Mouse (Mus musculus): Measurements from ENCODE around the gene Exosc2. TPM values are rescaled to one million over a fixed set of nuclear protein-coding genes. Genes with fewer than 3 reads are reported as not detected.

The Exosc2 gene
- polyA plus RNA-seq (2012; rRNA removed) (43.4 and 49.7 TPM in 2 replicates), polyA plus RNA-seq (2014; fragmentation: Nextera tagmentation; extraction: Ambion mirVana) (46.6 and 47.6 TPM in 2 replicates)

DNA sequence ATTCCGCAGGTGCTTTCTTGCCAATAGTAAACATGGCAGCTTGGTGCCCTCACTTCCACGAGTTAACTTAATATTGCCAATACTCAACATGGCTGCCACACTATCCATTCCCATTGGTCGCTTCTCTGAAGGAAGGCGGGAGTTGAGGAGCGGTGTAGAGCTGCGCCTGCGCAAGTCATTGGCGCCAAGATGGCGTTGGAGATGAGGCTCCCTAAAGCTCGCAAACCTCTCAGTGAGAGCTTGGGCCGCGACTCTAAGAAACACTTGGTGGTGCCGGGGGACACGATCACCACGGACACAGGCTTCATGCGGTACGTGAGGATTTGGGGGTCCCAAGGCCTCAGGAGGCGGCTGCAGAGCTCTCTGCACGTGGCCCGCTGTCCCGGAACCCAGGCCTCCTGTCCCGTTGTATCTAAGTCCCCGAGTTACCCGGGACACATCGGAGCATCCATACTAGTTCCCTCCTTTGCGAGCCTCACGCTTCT lies at the start of gene Exosc2:
Exosc2 (plus strand) TSS at position 165 of the 485 bp plus-strand sequence.
- peak; percentile 89; the same call in 1 of the 2 replicates for TF ChIP-seq POLR2A (IDR thresholded peaks at IDR 0.05; ENCODE audit: borderline replicate concordance, extremely low read depth, insufficient read depth, insufficient read length)
- Histone ChIP-seq H3K27ac (replicated peaks; ENCODE audit: low read depth, low read length) (peak within 1 kb of the TSS; percentile 81), H3K4me1 (ENCODE audit: control insufficient read depth, insufficient read depth, low read length) (peaks cover 8% of the 10 kb centered on the region; the same call in 1 of the 2 replicates), H3K9ac (ENCODE audit: low read depth, low read length, severe bottlenecking) (peak within 1 kb of the TSS; percentile 82), H3K9me3 (ENCODE audit: control insufficient read depth, low read length) (no peaks in the 10 kb centered on the region), H3K4me3 (replicated peaks; ENCODE audit: low read length) (peak within 1 kb of the TSS; percentile 77), H3K36me3 (ENCODE audit: control insufficient read depth, insufficient read depth, low read length) (peaks cover 32% of the 10 kb centered on the region), H3K4me2 (replicated peaks; ENCODE audit: low read depth, low read length, severe bottlenecking) (peak within 1 kb of the TSS; percentile 82), H3K27me3 (ENCODE audit: control insufficient read depth, insufficient read depth, low read length) (no peaks in the 10 kb centered on the region)
- DNase-seq (ENCODE audit: low spot score) = peak; percentile 98
- WGBS = 0% methylated on average over 27 of the region's 27 CpGs
- peak; percentile 99 for ATAC-seq (ENCODE audit: low FRiP score, low read depth)

DNA sequence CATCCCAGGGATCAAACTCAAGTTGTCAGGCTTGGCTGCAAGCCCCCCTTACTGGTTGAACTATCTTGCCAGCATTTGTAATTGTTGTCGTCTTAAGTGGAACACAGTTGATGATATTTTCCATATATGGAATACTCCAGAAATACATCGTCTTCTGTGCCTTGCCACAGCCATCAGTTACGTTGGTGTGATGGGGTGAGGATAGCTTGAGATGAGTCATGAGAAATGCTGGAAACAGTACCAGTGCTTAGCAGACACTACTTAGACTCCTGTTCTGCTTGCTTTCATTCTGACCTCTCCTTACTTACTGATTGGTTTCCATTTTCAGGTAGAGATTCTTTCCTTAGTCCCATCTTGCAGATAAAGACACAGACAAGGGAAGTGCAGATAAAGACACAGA lies 37.0 kb upstream of the Exosc2 start:
- DNase-seq (ENCODE audit: low spot score) (no peak), ATAC-seq (ENCODE audit: low FRiP score, low read depth) (no peak)
- Histone ChIP-seq H3K9me3 (ENCODE audit: control insufficient read depth, low read length) (no peaks in the 10 kb centered on the region), H3K4me3 (replicated peaks; ENCODE audit: low read length) (no peak overlapping the region), H3K9ac (ENCODE audit: low read depth, low read length, severe bottlenecking) (no peak overlapping the region), H3K27me3 (ENCODE audit: control insufficient read depth, insufficient read depth, low read length) (peaks cover 59% of the 10 kb centered on the region), H3K4me2 (replicated peaks; ENCODE audit: low read depth, low read length, severe bottlenecking) (no peak overlapping the region), H3K36me3 (ENCODE audit: control insufficient read depth, insufficient read depth, low read length) (no peaks in the 10 kb centered on the region), H3K4me1 (ENCODE audit: control insufficient read depth, insufficient read depth, low read length) (peaks cover 15% of the 10 kb centered on the region), H3K27ac (replicated peaks; ENCODE audit: low read depth, low read length) (no peak overlapping the region)
- no peak for TF ChIP-seq POLR2A (IDR thresholded peaks at IDR 0.05; ENCODE audit: borderline replicate concordance, extremely low read depth, insufficient read depth, insufficient read length)
- 58% methylated on average over 3 of the region's 3 CpGs for WGBS

DNA sequence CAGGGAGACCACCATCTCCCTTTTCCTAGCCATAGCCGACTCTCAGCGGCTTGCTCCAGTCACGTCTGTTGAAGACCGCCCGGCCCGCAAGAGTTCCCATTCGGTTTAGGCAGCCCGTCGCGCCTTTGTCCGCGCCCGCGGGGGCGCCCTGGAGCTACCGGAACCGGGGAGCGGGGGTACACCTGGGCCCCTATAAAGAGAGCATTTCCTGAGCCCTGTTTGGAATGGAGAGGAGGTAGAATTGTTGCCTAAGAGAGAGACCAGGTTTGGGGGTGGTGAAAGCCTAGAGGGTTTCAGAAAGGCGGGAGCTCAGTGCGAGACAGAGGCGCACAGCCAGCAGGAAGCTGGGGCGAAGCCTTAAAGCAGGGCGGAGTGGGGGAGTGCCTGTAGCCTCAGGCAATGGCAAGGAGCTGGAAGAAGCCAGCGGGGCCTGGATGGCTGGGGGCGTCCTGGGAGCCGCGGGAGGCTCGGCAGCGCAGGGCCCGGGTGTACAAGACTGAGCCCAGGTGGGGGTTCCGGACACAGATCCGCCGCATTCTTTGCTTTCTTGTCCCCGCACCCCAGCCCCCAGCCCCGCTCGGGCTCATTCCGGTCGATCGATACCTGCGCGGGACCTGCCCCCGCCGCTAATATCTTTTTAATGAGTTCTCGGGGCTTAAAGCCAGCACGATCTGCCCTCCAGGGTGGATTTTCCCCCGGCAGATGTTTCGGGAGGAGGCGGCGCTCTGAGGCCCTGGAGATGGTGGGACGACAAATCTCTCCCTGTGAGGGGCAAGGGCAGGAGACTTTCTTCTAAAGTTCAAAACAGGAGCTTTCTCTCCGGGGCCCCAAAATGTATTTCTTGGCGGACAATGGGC lies 35.0 kb upstream of the Exosc2 start:
- peak overlapping the region; percentile 36 for H3K4me2 ChIP-seq (replicated peaks; ENCODE audit: low read depth, low read length, severe bottlenecking)
- peaks cover 15% of the 10 kb centered on the region for H3K4me1 ChIP-seq (ENCODE audit: control insufficient read depth, insufficient read depth, low read length)
- peak overlapping the region; percentile 28; the same call in 1 of the 2 replicates for H3K9ac ChIP-seq (ENCODE audit: low read depth, low read length, severe bottlenecking)
- H3K36me3 ChIP-seq (ENCODE audit: control insufficient read depth, insufficient read depth, low read length) = no peaks in the 10 kb centered on the region
- no peak for TF ChIP-seq POLR2A (IDR thresholded peaks at IDR 0.05; ENCODE audit: borderline replicate concordance, extremely low read depth, insufficient read depth, insufficient read length)
- no peaks in the 10 kb centered on the region for H3K9me3 ChIP-seq (ENCODE audit: control insufficient read depth, low read length)
- H3K4me3 ChIP-seq (replicated peaks; ENCODE audit: low read length) = peak overlapping the region; percentile 27
- DNase-seq (ENCODE audit: low spot score) (no peak), ATAC-seq (ENCODE audit: low FRiP score, low read depth) (no peak)
- WGBS = under 1% methylated on average over 41 of the region's 52 CpGs
- peaks cover 79% of the 10 kb centered on the region for H3K27me3 ChIP-seq (ENCODE audit: control insufficient read depth, insufficient read depth, low read length)
- H3K27ac ChIP-seq (replicated peaks; ENCODE audit: low read depth, low read length) = no peak overlapping the region

DNA sequence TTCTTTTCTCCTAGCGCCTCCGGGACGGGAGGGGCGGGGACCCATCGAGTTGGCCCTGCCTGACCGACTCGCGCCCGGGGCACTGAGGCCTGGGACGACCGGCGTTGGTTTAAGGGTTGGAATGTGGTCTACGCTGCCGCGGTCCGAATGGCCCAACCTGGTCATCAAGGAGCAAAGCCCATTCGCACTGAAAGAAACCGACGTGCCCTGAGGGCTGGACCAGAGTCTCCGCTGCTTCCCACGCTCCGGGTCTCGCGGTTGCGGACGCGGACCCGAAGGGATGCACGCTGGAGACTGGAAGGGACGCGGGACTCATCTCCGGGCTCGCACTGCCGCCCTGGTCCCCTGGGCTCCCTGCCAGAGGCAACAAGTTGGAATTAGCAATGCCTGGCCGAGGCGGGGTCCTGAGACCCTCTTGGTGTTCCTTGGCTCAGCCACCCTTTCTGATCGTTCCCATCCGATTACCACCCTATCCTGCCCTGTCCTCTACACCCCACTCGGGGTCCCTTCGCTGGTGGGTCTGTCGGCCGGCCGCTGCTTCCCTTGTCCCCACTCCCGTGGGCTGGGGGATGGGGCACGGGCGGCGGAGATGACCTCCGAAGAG lies 34.3 kb upstream of the Exosc2 start:
- ATAC-seq (ENCODE audit: low FRiP score, low read depth) (no peak), DNase-seq (ENCODE audit: low spot score) (no peak)
- Histone ChIP-seq H3K4me3 (replicated peaks; ENCODE audit: low read length) (peak overlapping the region; percentile 27), H3K4me2 (replicated peaks; ENCODE audit: low read depth, low read length, severe bottlenecking) (peak overlapping the region; percentile 36), H3K27me3 (ENCODE audit: control insufficient read depth, insufficient read depth, low read length) (peaks cover 85% of the 10 kb centered on the region), H3K9ac (ENCODE audit: low read depth, low read length, severe bottlenecking) (no peak overlapping the region), H3K9me3 (ENCODE audit: control insufficient read depth, low read length) (no peaks in the 10 kb centered on the region), H3K27ac (replicated peaks; ENCODE audit: low read depth, low read length) (no peak overlapping the region), H3K4me1 (ENCODE audit: control insufficient read depth, insufficient read depth, low read length) (peaks cover 15% of the 10 kb centered on the region), H3K36me3 (ENCODE audit: control insufficient read depth, insufficient read depth, low read length) (no peaks in the 10 kb centered on the region)
- no peak for TF ChIP-seq POLR2A (IDR thresholded peaks at IDR 0.05; ENCODE audit: borderline replicate concordance, extremely low read depth, insufficient read depth, insufficient read length)
- under 1% methylated on average over 47 of the region's 48 CpGs for WGBS

DNA sequence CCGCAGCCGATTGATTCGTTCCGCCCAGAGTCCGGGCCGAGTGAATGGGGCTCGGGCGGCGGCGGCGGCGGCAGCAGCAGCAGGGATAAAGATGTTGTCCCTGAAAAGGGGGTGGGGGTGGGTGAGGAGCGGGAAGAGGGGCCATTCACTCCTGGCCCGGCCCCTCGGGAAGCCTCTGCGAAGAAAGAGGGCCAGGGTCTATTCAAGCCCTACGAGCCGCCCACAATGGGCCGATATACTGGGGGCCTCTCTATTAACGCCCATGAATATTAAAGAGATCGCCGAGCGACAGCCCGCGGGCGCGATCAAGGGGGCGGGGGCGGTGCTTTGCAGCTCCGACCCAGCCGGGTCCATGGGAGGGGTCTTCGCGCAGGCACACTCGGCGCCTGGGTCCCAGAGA lies 33.8 kb upstream of the Exosc2 start:
- Histone ChIP-seq H3K9ac (ENCODE audit: low read depth, low read length, severe bottlenecking) (no peak overlapping the region; the same call in 1 of the 2 replicates), H3K36me3 (ENCODE audit: control insufficient read depth, insufficient read depth, low read length) (no peaks in the 10 kb centered on the region), H3K4me3 (replicated peaks; ENCODE audit: low read length) (peak overlapping the region; percentile 27), H3K4me2 (replicated peaks; ENCODE audit: low read depth, low read length, severe bottlenecking) (peak overlapping the region; percentile 36), H3K4me1 (ENCODE audit: control insufficient read depth, insufficient read depth, low read length) (peaks cover 15% of the 10 kb centered on the region), H3K27me3 (ENCODE audit: control insufficient read depth, insufficient read depth, low read length) (peaks cover 90% of the 10 kb centered on the region), H3K27ac (replicated peaks; ENCODE audit: low read depth, low read length) (no peak overlapping the region), H3K9me3 (ENCODE audit: control insufficient read depth, low read length) (no peaks in the 10 kb centered on the region)
- under 1% methylated on average over 32 of the region's 35 CpGs for WGBS
- TF ChIP-seq POLR2A (IDR thresholded peaks at IDR 0.05; ENCODE audit: borderline replicate concordance, extremely low read depth, insufficient read depth, insufficient read length) = no peak
- no peak for DNase-seq (ENCODE audit: low spot score)
- no peak for ATAC-seq (ENCODE audit: low FRiP score, low read depth)

Data from limb, embryonic 14.5 days (tissue).